Mouse (Mus musculus) left cerebral cortex, adult 8-10 months (tissue): Measurements from ENCODE around the gene Eif4e1b. TPM values are rescaled to one million over a fixed set of nuclear protein-coding genes. Genes with fewer than 3 reads are reported as not detected.
A peak's percentile ranks its signal among the peaks of the same experiment; 100 is the strongest.

Experiments
- DNase-seq, 2 experiments: peaks; one replicate each; pipeline ENCODE4 v3.0.0; 2022; ENCODE audit warnings: low spot score in 2 of 2
- total RNA-seq, 4 experiments: library from RNA; stranded (reverse); gene quantifications; 2 replicates each; pipeline ENCODE4 v1.2.4; 2022

Eif4e1b gene
- total RNA-seq, 4 experiments from 2014 or later = not detected

DNA sequence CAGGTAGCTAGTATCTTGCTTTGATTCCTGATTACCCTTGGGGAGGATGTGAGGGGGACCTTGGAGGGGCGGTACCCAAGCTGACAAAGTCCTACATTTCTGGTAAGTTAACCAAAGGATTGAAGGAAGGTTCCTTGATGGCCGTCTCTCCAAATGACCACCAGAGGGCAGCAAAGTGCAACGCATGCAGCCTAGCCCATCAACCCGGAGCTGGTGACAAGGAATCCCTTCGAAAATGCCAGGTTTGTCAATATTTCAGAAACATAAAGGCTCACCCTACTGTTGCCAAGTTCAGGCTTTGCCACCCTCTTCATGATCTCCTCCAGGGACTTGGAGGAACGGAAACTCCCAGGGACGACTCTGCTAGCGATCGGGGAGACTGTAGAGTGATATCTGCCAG lies 15.9 kb downstream of the Eif4e1b start:
- peak; percentile 53 to 74 for DNase-seq

DNA sequence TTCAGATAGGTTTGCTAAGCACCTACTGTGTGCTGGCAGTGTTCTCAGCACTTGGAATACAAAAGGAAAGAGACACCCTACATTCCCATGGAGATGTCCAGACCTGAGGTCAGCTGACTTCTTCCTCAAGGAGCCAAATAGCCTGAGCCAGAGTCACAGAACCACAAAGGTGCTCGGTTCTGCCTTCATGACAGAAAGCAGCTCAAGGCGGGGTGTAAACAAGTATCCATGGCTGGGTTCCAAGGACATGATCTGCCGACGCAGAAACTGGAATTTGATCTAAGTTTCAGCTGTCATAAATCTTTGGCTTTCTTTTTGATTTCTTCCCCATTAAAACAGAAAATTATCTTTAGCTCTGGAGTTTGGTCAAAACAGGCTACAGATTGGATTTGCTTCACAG lies 16.4 kb downstream of the Eif4e1b start:
- no peak for DNase-seq

DNA sequence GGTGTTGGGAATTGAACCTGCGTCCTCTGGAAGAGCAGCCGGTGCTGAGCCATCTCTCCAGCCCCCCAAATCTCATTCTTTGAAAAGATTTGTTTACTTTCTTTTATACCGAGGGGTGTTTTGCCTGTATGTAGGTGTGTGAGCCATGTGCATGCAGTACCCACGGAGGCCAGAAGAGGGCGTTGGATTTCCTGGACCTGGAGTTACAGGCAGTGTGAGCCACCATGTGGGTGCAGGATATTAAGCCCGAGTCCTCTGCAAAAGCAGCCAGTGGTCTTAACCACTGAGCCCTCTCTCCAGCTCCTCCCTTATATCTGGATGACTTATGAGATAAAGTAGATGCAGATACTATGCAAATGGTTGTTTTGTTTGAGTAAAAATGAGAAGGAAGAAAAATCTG lies 19.2 kb downstream of the Eif4e1b start:
- no peak for DNase-seq

DNA sequence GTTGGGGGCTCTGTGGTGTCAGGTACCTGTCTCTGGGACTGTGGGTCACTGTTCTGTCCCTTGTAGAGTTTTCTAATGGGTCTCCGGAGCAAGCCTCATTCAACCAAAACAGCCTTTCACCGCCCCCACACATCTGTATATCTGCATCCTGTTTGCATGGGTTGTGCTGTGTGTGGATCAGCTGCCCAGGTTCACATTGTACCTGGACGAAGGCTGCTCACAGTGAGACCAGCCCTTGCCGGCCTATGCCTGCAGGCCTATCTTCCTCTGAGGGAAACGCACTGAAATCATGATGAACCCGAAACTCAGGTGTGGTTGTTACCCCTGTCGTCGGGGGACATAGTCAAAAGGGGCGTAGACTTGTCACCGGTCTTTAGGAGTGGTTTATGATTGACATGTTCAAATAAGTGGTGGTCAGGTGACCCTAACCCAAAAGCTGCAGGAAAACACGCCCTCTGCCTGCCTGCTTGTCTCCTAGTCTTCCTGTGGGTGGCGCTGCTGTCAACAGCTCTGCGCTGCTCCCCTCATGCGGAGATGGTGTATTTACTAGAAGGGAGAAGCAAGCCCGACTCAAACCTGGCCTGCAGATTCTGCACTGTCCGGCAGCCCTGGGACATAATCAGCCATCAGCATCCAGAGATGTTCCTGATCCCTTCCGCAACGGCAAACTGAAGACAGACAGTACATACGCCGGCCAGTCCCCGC lies 21.5 kb downstream of the Eif4e1b start:
- DNase-seq = no peak

DNA sequence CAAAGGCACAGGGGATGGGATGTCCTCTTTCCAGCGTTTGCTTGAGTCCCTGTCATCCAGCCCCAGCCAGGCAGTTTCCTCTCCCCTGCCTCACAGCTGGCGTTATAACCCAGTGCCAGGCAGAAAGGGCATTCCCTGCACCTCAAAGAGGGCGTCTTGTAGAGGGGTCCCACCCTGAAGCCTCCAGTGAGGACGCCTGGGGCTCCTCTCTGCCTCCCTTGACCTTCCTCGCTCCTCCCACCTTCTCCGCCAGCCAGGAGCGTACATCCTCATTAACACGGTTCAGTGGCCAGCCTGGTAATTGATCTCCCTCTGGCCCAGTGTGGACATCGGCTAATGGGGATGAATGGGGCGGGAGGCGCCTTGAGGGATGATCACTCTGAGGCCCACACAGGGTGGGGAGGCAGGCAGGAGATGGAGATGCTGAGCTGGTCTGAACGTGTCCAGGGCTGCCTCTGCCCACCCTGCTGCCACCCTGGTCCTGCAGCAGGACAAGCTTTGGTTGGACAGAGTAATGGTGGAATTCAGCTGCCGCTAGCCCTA lies 22.7 kb downstream of the Eif4e1b start:
- DNase-seq = no peak

DNA sequence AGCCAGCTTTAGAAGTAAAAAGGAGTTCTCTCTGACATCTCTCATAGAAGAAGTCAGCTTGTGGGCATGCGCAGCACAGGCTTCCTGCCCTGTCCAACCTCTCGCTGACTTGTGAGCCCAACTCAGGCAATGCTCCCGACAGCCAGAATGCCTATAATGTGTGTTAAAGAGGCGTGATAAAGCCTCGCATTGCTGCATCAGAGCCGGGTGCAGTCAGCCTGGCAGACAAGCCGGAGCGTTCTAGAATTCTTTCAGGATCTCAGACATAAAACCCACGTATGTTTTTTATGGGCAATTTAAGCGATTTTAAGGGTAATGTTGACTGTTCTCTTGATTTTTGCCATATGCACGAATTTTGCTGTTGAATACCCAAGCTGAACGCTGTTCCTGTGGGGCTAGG lies 24.3 kb downstream of the Eif4e1b start:
- no peak for DNase-seq

DNA sequence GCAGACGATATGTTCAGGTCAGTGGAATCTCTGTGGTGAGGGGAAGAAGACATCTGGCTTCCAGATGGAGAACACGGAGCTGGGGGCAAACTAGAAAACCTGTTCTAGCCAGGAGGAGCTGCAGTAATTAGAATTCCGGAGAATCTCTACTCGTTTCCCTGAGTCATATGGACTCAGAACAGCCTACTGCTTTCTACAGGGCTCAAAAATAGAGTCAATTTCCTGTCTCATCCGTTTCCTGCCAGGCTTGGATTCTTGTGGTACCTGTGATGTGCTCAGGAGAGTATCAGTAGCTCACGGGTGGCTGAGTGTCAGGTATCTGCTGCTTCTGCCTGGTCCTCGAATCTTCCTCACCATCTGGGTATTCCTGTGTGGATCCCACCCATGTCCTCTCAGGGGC lies 27.7 kb downstream of the Eif4e1b start:
- no peak for DNase-seq

DNA sequence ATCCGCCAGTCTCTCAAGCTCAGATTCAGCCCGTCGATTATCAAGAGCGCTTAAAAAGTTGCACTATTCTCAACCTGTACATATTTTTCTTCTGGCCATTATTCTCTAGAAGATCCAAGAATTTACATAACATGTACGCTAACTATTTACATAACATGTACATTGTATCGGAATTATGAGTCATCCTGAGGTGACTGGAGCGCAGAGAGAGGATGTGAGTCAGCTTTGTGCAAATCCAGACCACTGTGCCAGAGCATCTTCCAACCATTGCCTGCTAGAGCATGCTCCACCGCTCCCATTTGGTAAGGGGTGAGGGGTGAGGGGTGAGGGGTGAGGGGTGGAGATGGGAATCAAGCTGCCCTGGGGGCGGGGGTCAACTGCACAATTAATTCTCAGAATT lies 29.6 kb downstream of the Eif4e1b start:
- no peak for DNase-seq

DNA sequence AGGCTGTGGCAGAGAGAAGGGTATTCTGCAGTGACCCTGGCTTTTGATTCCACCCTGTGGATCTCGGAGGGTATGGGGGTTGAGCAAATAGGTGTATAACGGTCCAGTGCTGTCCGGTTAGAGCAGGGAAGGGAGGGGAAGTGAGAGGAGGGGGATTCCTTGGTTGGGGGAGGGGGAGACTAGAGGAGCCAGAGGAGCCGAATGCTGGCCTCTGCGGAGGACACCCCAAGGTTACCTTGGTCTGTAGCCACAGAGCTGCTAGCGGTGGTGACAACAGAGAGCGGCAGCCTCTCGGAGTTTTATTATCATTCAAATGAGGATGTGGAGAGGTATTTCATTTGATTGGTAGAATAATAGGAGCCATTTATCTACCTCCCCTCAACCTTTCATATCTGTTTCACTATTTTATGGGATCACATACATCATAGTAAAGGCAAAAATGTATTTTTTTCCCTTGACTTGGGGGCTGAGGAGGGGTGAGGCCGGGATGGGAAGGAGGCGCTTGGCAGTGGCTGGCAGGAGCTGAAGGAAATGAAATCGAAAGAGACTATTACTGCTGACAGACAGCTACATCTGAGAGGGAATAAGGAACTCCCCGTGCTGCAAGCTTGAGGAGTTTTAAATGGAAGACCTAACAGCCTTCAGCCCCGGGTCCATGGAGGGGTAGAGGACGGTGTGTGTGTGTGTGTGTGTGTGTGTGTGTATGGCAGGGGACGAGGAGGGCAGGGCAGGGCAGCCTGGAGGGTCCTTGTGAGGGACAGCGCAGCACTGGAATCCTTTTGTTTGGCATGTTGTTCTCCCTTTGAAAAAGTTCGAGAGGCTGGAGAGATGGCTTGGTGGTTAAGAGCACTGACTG lies 34.8 kb downstream of the Eif4e1b start:
- DNase-seq = no peak

DNA sequence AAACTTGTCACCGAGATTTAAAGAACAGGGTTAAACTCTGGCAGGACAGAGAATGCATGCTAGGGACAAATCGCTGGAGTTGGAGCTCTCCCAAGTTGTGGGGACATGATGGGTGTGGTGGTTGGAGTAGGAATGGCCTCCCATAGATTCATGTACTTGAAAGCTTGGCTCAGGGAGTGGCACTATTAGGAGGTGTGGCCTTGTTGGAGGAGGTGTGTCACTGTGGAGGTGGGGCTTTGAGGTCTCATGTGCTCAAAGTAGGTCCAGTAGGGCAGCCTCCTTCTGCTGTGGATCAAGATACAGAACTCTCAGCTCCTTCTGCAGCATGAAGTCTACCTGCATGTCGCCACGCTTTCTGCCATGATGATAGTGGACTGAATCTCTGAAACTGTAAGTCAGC lies 37.3 kb downstream of the Eif4e1b start:
- DNase-seq = no peak

DNA sequence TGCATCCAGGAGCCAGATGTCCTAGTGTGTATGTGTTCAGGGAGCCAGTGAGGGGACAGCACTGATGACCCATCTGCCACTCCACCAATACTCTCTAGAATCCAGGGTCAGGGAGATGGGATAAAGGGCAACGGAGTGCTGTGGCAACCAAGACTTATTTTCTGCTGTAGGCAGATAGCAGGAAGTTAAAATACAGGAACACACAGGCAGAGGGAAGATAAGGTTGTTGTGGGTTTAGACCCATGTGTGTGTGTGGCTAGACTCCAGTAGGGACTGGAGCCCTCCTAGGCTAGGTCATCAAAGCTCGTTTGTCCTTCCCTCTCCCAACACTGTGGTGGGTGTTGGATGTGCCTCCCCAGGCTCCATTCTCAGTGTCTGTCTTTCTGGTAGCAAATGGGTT lies 38.1 kb downstream of the Eif4e1b start:
- DNase-seq = no peak

DNA sequence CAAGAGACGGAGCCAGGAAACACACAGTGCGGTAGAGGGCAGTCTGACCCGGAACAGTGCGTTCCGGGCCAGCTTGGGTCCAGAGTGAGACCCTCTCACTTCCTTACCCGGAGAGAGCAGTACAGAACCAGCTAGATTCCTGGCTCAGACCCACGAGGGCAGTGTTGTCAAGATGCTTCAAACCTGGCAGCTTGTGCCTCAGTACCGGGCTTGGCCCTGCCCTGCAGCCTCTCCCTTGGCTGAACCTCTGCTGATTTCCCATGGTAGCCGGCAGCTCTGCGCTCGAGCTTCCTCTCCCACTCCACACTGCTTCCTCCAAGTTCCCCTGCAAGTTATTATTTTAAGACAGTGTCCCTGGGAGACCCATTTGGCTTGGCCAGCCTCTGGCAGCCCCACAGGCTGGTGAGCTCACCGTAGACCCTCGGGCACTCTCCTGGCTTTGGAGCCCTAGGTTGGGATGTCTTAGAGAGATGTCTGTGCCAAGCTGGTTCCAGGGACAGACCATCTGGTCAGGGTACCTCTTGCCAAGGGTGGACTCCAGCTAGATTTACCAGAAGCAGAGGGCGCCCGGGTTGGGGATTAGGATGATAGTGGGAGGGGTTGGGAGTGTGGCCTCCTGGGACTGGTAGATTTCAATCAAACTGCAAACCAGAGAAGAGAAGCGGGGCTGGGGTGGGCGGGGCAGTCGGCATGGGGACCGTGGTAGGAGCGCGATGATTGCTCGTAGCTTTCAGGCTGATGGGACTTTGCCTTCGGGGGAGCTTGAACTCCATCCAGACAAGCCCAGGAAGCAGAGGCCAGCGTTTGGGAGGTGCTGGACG lies 40.5 kb downstream of the Eif4e1b start:
- DNase-seq = no peak

DNA sequence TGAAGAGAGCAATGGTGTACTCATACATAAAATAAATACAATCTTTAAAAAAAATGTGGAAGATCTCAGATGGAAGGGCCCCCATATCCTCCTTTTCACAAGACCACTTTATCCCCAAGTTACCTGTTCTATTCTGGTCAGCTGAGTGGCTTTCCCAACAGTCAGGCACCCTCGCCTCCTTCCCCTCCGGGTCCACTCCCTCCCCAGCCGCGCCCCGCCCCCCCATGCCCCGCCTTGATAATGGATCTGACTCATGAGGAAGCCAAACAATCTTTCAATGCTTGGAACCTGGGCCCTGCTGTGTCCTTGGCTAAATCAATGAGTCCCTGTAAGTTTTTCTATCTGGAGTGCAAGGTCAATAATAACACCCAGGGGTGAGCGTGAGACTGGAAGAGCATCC lies 44.2 kb downstream of the Eif4e1b start:
- DNase-seq = no peak

DNA sequence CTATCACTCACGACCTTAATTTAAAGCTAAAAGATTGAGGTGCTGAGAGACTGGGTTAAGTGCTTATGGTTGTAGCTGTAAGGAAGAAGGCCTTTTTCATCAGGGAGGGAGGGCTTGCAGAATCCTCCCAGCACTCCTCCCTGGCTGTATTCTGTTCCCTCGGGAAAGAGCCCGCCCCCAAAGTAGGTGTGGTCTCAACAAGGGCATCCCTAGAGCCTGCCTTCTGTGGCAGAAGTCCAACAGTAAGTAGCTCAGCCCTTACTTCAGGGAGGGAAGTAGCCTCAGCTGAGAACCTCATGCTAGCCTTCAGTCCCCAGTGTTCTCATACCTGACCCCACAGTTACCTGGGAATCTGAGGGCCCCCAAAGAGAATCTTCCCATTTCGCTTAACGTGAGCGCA lies 44.7 kb downstream of the Eif4e1b start:
- no peak for DNase-seq

DNA sequence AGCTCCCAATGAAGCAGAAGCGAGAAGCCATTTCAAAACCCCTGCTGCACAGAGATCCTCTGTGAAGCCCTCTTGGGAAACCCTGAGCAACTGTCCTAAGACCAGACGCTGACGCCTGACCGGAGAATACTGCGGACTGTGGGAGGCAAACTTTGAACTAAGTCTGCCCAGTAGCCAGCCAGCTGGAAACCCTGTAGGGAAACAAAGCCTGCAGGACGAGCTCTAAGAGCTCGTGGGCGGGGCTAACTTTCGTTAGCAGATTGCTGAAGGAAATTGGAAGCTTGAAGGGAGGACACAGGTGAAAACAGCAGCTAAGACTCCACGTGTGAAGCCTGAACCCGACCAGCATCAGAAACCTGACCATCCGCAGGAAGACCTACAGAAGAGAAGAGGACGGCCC lies 45.7 kb downstream of the Eif4e1b start:
- no peak for DNase-seq

DNA sequence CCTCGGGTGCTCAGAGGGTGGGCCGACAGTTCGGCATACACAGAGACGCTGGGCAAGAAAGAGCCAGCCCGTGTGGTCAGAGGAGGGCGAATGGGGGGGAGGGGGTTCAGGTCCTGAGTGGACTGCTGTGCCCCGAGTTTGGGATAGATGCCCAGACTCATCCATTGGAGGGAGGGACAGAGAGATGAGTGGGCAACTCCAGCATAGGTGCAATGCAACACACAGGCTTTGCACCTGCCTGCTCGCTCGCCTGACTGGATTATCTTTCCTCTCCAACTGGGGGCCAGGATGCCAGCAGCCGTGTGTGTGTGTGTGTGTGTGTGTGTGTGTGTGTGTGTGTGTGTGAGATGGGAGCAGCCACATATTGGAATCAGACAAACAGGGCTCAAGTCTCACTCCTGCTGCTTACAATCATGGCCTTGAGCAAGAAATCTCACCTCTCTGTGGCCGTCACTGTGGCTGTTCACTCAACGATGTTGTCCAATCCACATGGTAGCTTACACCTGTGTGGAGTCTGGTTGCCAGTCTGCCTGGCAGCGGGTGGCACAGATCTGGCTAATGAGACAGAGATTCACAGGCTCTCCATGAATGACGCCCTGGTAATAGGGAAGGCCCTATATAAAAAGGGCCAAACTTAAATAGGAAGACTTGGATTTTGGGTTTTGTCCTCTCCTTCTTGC lies 52.7 kb downstream of the Eif4e1b start:
- DNase-seq = no peak

DNA sequence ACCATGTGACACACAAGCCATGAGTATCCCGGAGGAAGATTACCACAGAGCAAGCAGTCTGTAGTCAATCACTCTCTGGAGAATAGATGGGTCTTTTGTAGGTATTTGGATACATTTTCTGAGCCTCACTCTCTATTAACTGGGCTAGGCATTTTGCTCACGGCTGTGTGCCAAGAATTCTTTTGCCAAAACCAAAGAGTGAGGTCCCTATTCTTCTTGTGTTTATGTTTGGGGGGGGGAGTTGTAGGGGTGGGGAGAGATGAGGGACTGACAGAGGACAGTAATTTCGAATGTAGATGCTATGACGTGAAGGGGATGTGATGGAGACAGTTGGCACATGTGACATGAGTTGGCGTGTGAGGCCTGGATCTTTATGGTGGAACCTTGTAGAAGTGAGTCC lies 53.3 kb downstream of the Eif4e1b start:
- no peak for DNase-seq

DNA sequence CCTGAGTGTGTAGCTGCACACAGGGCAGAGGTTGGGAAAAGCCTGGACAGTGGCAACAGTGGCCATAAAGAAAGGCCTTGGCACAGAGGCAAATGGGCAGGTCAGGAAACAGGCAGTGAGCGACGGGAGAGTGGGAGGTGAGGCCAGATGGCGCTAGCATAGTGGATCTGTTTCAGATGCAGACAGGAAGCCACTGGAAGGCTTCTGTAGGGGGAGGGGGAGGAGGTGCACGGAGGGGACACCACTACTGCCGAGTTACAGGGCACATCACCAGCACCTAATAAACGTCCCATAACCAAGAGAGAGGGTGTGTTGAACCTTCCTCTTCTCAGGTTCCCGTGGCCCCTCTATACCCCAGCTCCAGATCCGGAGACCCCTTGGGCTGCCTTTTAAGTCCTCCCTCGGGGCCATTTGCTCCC lies 53.7 kb downstream of the Eif4e1b start:
- DNase-seq = peak in 1 of 2 experiments; percentile 43
